ENCODE assay signal across 9 mouse cellular contexts in genomic region chr17:27960128-27961111, GRCm38 (mm10). TPM values are rescaled to one million over a fixed set of nuclear protein-coding genes. Genes with fewer than 3 reads are reported as not detected.
A peak's percentile ranks its signal among the peaks of the same experiment; 100 is the strongest.
DNase-seq lines count a peak whose midpoint lies in the region; ATAC-seq lines count a peak whose summit lies in the region.
"Had no signal": no experiment of that assay in that cellular context is flagged by ENCODE, and none has a peak within 500 bp of the region (broad histone marks: within the 10 kb centered on the region; RNA-seq: fewer than 3 reads in every experiment).

No protein-coding gene starts in this region.

- no peak for DNase-seq in hindbrain, embryonic 11.5 days (ENCODE audit: low spot score)
- DNase-seq in cerebellum, postnatal 25 days = peak; percentile 63 to 69
- peak; percentile 53 to 54 for DNase-seq in left cerebral cortex, postnatal 14 days (ENCODE audit: low spot score in 2 of 2)
- no peak for DNase-seq in adrenal gland, adult (ENCODE audit: inconsistent age in 2 of 2, low spot score in 1 of 2)
- DNase-seq: gastrocnemius, postnatal 36 days had no signal

- peak overlapping the region; percentile 33 for H3K27ac ChIP-seq in hindbrain, embryonic 15.5 days (replicated peaks)
- no peak overlapping the region for H3K27ac ChIP-seq in hindbrain, embryonic 11.5 days (ENCODE audit: low read depth, low read length)
- peak overlapping the region; percentile 52 for H3K27ac ChIP-seq in brown adipose tissue, adult 24 weeks (replicated peaks; ENCODE audit: low read depth, low read length)

- H3K9me3 ChIP-seq in hindbrain, embryonic 15.5 days = no peaks in the 10 kb centered on the region
- no peaks in the 10 kb centered on the region for H3K9me3 ChIP-seq in hindbrain, embryonic 11.5 days (ENCODE audit: control insufficient read depth, low read length)

- no peaks in the 10 kb centered on the region for H3K27me3 ChIP-seq in hindbrain, embryonic 15.5 days
- H3K27me3 ChIP-seq in hindbrain, embryonic 11.5 days (ENCODE audit: control insufficient read depth, insufficient read depth, low read length) = no peaks in the 10 kb centered on the region

- no peak for ATAC-seq in hindbrain, embryonic 15.5 days (ENCODE audit: low FRiP score, low read depth)
- ATAC-seq in hindbrain, embryonic 11.5 days (ENCODE audit: low FRiP score) = no peak
- ATAC-seq in granulocyte monocyte progenitor cell, adult 5-6 weeks (replicated peaks; ENCODE audit: poor library complexity, severe bottlenecking) = no peak
- ATAC-seq: intestine, postnatal 0 days had no signal

- no peak overlapping the region for H3K4me2 ChIP-seq in hindbrain, embryonic 15.5 days
- H3K4me2 ChIP-seq in hindbrain, embryonic 11.5 days (replicated peaks; ENCODE audit: low read depth, low read length) = no peak overlapping the region

- 0 out of 2 replicates have a peak, but pooled peaks cover 5% of the 10 kb centered on the region for H3K4me1 ChIP-seq in hindbrain, embryonic 15.5 days (replicated peaks)
- no peaks in the 10 kb centered on the region for H3K4me1 ChIP-seq in hindbrain, embryonic 11.5 days (replicated peaks; ENCODE audit: control insufficient read depth, insufficient read depth, low read length)
- H3K4me1 ChIP-seq in brown adipose tissue, adult 24 weeks (ENCODE audit: control insufficient read depth, insufficient read depth, insufficient read length, low read length) = peaks cover under 1% of the 10 kb centered on the region

- intact Hi-C loops in left cerebral cortex, postnatal 14 days (cut with DNase I) = no loop called here

- H3K36me3 ChIP-seq in hindbrain, embryonic 15.5 days = no peaks in the 10 kb centered on the region
- H3K36me3 ChIP-seq in hindbrain, embryonic 11.5 days (ENCODE audit: control insufficient read depth, insufficient read depth, low read length) = no peaks in the 10 kb centered on the region

- H3K9ac ChIP-seq in hindbrain, embryonic 15.5 days = no peak overlapping the region
- H3K9ac ChIP-seq in hindbrain, embryonic 11.5 days (ENCODE audit: low read depth, low read length) = no peak overlapping the region

- H3K4me3 ChIP-seq in hindbrain, embryonic 15.5 days = no peak overlapping the region
- H3K4me3 ChIP-seq in hindbrain, embryonic 11.5 days (ENCODE audit: low read depth, low read length) = no peak overlapping the region
- no peak overlapping the region for H3K4me3 ChIP-seq in brown adipose tissue, adult 24 weeks (ENCODE audit: insufficient read depth, low read depth, low read length)

- 78% methylated on average over 21 of the region's 21 CpGs for WGBS in hindbrain, embryonic 15.5 days
- 87% methylated on average over 21 of the region's 21 CpGs for WGBS in hindbrain, embryonic 11.5 days

RNA-seq across cellular contexts. Expression of gene Taf11, which starts 50.8 kb away (rescaled TPM):
- polyA plus RNA-seq in hindbrain, embryonic 15.5 days (2015; fragmentation: Nextera tagmentation; extraction: Ambion mirVana) = 56.4 and 59.6 TPM in 2 replicates
- 89.5 and 93.9 TPM in 2 replicates for polyA plus RNA-seq in hindbrain, embryonic 11.5 days (2014; fragmentation: Nextera tagmentation; extraction: Ambion mirVana)
- 22.7 and 28.8 TPM in 2 replicates for polyA plus RNA-seq in brown adipose tissue, adult 24 weeks (2012; ENCODE audit: insufficient read depth, insufficient read length, missing spikeins)
- total RNA-seq in left cerebral cortex, postnatal 14 days (2021) = 10 to 100 TPM; 37.9 to 46.5 TPM
- total RNA-seq in granulocyte monocyte progenitor cell, adult 5-6 weeks (2014; fragmentation: Nextera tagmentation) = 39.9 and 46.9 TPM in 2 replicates
- total RNA-seq in granulocyte monocyte progenitor cell, adult 5-6 weeks (2017) = 35.7 and 44.0 TPM in 2 replicates

RNA-seq across cellular contexts. Expression of gene Anks1, which starts 51.3 kb away (rescaled TPM):
- polyA plus RNA-seq in hindbrain, embryonic 15.5 days (2015; fragmentation: Nextera tagmentation; extraction: Ambion mirVana) = 48.4 and 54.6 TPM in 2 replicates
- 35.5 and 43.6 TPM in 2 replicates for polyA plus RNA-seq in hindbrain, embryonic 11.5 days (2014; fragmentation: Nextera tagmentation; extraction: Ambion mirVana)
- 14.0 and 18.0 TPM in 2 replicates for polyA plus RNA-seq in brown adipose tissue, adult 24 weeks (2012; ENCODE audit: insufficient read depth, insufficient read length, missing spikeins)
- 10 to 100 TPM; 33.4 to 40.6 TPM for total RNA-seq in left cerebral cortex, postnatal 14 days (2021)
- 49.0 and 66.4 TPM in 2 replicates for total RNA-seq in granulocyte monocyte progenitor cell, adult 5-6 weeks (2014; fragmentation: Nextera tagmentation)
- 31.9 and 34.9 TPM in 2 replicates for total RNA-seq in granulocyte monocyte progenitor cell, adult 5-6 weeks (2017)

Comparison
In these comparisons a context has a peak if more than half of its experiments do, and no peak if none do; other contexts are left out.
1. DNase-seq: peak in cerebellum, postnatal 25 days (2 of 2) and left cerebral cortex, postnatal 14 days (2 of 2); none in hindbrain, embryonic 11.5 days (single experiment) and adrenal gland, adult (0 of 2).